Mouse (Mus musculus) T-helper 2 cell (primary cell): ENCODE results near the gene Olfr1042.
"Not testable (repeated sequence)": the region's sequence is repeated elsewhere in the genome, so short reads cannot be mapped to it uniquely, and the experiment has no call there.

Experiments used
- in situ Hi-C: fragments of 300-600 bp; cut with MboI, MseI; formaldehyde crosslinking; loops from one replicate; pipeline ENCODE4 v1.15.1; 2025; ENCODE audit warnings: high pct_unique_total_duplicates

Olfr1042 gene

DNA sequence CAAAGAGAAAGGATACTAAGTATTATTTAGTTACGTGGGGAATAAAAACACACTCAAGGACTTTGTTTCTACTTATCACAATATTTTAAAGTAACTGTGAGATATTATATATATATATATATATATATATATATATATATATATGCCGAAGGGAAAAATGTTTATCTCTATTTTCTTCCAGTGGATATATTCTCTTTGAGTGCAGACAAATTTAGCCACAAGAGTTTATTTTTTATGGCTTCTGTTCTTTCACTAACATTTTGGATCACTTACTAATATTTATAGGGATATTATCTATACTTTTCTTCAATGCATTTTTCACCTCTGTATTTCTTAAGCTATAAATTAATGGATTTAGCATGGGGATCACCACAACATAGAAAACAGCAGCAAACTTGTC lies at the start of gene Olfr1042:
Olfr1042 (minus strand) TSS at position 101 of the 400 bp plus-strand sequence.
- in situ Hi-C loops = no loop called here

DNA sequence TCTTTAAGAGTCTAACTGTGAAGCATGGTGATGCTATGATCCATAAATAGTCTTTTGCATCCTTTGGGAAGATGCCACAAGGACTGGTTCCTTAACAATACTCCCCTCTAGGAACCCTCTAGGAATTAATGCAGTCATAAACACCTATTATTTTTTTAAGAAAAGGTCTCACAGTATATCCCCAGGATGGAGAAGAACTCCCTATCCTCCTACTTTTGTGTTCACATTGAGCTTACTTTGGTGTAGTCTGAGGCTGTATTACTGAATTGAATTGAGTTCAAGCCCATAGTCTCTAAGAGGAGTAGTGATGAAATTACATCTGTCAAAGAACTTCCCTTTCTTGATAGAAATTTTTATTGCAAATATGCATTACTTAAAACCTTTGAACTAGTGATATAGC lies 41.3 kb upstream of the Olfr1042 start, which contains the start of gene Olfr1045:
Olfr1045 (minus strand) TSS at position 101 of the 400 bp plus-strand sequence.
- in situ Hi-C loops = no loop called here

DNA sequence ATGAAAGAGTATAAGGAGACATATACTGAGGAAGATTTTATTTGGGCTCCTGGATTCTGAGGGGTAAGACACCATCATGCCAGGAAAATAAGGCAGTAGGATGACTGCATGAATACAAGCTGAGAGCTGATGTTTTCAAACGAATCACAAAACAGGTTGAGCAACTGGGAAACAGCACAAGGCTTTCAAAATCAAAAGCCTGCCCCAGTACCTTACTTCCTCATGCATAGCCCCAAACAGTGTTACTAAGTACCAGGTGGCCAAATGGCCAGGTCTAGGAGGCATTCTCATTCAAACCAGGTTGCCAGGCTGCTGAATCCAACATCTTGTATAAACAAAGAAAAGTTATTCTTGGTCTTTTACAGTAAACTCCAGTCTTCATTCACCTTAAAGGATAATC lies 34.2 kb upstream of the Olfr1042 start:
- in situ Hi-C loops = no loop called here

DNA sequence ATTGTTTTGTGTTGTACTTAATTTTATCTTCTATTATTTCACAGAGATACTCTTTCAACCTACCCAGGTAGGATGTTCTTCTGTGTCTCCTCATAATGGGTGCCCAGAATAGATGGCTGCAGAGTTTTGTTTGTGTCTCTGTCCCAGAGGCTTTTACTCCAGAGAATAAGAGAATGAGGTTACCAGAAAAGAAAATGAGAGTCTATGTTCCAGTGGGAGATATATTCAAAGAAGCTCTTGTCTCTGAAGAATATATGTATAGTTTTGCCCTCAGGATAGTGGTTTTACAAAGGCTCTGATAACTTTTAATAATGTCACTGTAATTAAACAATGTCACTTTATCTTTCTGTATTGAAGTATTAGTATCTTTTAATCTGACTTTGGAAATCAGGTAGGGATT lies 23.9 kb upstream of the Olfr1042 start, which contains the start of gene Olfr52:
Olfr52 (minus strand) TSS at position 101 of the 400 bp plus-strand sequence.
- in situ Hi-C loops = no loop called here

DNA sequence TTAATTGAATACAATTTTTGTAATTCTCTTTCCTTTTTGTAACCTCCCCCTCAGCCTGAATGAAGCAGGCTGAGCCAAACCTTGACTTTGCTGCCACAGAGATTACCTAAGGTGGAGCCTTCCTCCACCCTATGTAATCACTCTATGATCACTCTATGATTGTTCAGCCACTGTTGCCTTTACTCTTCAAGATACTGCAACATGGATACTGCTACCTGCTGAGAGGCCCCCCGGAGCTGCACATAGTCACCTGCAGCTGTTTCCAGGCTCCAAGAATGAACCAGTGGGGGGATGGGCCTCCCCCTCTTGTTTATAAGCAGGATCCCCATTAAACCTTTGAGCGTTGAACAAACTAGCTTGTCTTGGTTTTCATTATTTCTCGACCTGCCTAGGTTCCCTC lies 18.3 kb upstream of the Olfr1042 start:
- in situ Hi-C loops = no loop called here

DNA sequence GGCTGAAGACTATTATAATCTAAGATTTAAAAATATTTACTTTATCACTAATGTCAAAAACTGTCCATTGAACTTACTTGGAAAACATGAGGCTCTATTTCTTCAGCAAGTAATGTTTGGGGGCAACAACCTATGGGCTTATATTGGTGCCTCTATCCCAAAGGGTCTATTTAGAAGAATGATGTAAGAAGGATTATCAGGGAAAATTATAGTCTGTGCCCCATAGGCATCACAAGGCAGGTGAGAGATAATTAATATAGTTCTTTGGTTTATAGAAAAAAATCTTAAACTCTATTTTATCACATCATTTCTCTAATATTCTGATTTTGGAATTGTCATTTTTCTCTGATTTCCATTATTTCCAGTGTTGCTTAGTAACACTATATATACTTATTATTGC lies 16.1 kb upstream of the Olfr1042 start, which contains the start of gene Olfr1044:
Olfr1044 (minus strand) TSS at position 101 of the 400 bp plus-strand sequence.
- in situ Hi-C loops = no loop called here

DNA sequence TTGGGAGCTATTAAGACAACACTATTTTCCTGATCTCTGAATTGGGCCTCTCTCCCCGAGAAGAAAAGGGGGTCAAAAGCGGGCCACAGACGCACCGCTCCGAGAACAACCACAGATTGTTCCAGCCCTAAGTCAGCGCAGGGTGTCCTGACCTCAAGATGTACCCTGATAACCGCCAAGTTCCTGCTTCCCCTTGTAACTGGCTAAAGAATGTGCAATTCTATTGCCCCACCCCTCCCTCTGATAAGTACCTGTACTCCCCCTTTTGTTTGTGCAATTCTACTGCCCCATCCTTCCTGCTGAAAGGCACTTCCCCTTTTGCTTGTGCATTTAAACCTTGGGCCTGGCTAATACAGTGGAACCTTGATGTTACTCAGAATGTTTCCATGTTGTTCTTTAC lies 13.8 kb upstream of the Olfr1042 start:
- in situ Hi-C loops = not testable (repeated sequence)

DNA sequence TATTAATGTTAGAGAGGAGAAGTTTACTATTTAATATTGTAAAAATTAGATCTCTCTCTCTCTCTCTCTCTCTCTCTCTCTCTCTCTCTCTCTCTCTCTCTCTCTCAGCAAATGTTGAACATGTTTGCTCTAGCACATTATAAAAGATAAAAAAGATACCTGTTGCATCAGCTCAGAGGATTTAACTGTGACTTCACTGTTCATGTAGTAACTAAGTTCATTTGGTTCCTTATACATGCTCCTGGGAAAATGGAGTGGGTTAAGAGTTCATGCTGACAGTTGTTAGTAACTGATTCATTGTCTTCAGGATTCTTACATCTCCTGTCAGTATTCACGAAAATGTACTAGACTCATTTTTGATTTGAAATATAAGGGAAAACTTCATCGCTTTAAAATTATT lies 5.8 kb upstream of the Olfr1042 start, which contains the start of gene Olfr1043:
Olfr1043 (minus strand) TSS at position 101 of the 400 bp plus-strand sequence.
- in situ Hi-C loops = no loop called here

DNA sequence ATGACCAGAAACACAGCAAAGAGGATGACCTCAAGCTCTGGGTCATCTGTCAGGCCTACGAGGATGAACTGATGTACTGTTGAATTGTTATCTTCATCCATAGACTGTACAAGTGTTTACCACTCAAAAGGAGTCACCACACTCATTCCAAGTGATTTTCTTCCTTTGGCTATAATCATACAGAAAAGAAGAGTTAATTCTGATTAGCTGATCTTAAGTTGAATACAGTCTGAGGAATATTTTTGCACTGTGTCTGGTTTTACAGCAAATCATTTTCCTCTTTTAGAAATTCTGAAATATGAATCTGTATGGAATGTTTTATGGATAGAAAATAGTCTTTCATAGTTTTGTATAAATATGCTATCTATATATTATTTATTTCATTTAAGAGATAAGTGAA lies 15.0 kb downstream of the Olfr1042 start, which contains the start of gene Olfr1040:
Olfr1040 (minus strand) TSS at position 101 of the 400 bp plus-strand sequence.
- in situ Hi-C loops = no loop called here

DNA sequence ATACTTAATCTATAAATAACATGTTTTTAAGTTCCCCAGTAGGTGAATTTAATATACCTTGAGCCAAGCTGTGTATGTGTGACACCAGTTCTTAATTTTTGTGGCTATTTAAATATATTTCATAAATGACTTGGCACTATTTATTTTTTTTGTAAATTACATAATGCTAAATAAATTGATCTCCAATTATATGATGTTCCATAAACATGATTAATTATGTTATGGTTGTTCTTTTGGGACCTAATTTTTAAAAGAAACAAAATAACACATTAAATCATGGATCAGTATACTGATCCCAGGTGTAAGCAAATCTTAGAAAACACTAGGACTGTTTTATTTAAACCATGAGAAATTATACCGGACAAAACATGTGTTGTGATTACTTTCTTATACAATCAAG lies 25.8 kb downstream of the Olfr1042 start, which contains the start of gene Olfr1039:
Olfr1039 (minus strand) TSS at position 101 of the 400 bp plus-strand sequence.
- in situ Hi-C loops = no loop called here
